Mouse (Mus musculus) intestine, embryonic 16.5 days (tissue): ENCODE data around the gene Hsd17b14. TPM values are rescaled to one million over a fixed set of nuclear protein-coding genes. Genes with fewer than 3 reads are reported as not detected.
A peak's percentile ranks its signal among the peaks of the same experiment; 100 is the strongest.
"Not testable (repeated sequence)": the region's sequence is repeated elsewhere in the genome, so short reads cannot be mapped to it uniquely, and the experiment has no call there.

Experiments
- ATAC-seq: fragments of 200-750 bp; cut with Nextera tagmentation; 2 replicates; pipeline ENCODE4 v1.8.0; 2017; ENCODE audit warnings: moderate TSS enrichment, moderate library complexity
- H3K27ac ChIP-seq: fragments of 300-500 bp; sonication (generic); 2 replicates; pipeline ENCODE4 v1.5.1; 2014; ENCODE audit warnings: mild to moderate bottlenecking, low read length
- H3K27me3 ChIP-seq: fragments of 300-500 bp; sonication (generic); replicated peaks from 2 replicates; pipeline ENCODE4 v1.6.1; 2014; ENCODE audit warnings: low read length, control low read depth, mixed read lengths; ENCODE audit not compliant: control insufficient read depth, insufficient read depth
- H3K36me3 ChIP-seq: fragments of 300-500 bp; sonication (generic); 2 replicates; pipeline ENCODE4 v1.6.1; 2014; ENCODE audit warnings: low read length, control low read depth; ENCODE audit not compliant: control insufficient read depth, insufficient read depth
- H3K4me1 ChIP-seq: fragments of 300-500 bp; sonication (generic); 2 replicates; pipeline ENCODE4 v1.6.1; 2014; ENCODE audit warnings: low read length, control low read depth, mixed read lengths; ENCODE audit not compliant: control insufficient read depth, insufficient read depth
- H3K4me2 ChIP-seq: fragments of 300-500 bp; sonication (generic); 2 replicates; pipeline ENCODE4 v1.6.1; 2014; ENCODE audit warnings: low read depth, low read length, control low read depth
- H3K4me3 ChIP-seq: fragments of 300-500 bp; sonication (generic); 2 replicates; pipeline ENCODE4 v1.5.1; 2014; ENCODE audit warnings: mild to moderate bottlenecking, low read length
- H3K9ac ChIP-seq: fragments of 300-500 bp; sonication (generic); 2 replicates; pipeline ENCODE4 v1.6.1; 2014; ENCODE audit warnings: low read depth, low read length
- H3K9me3 ChIP-seq: fragments of 300-500 bp; sonication (generic); 2 replicates; pipeline ENCODE4 v1.6.1; 2016; ENCODE audit warnings: low read length, control low read depth; ENCODE audit not compliant: control insufficient read depth
- WGBS: fragments of 180-500 bp; shearing (Covaris S2); extraction: QIAGEN DNeasy Blood & Tissue Kit; methylation state at CpG from one replicate; pipeline ENCODE4 v1.1.7; 2014; 5-methylcytosine and 5-hydroxymethylcytosine counted together
- polyA plus RNA-seq: library from polyadenylated mRNA; unstranded; fragments of >200 nt; fragmentation: Nextera tagmentation; extraction: Ambion mirVana; gene quantifications from 2 replicates; pipeline ENCODE4 v1.2.1, GENCODE M21; 2015

Hsd17b14 gene
- polyA plus RNA-seq, 1 experiment from 2014 or later: 3.3 TPM

DNA sequence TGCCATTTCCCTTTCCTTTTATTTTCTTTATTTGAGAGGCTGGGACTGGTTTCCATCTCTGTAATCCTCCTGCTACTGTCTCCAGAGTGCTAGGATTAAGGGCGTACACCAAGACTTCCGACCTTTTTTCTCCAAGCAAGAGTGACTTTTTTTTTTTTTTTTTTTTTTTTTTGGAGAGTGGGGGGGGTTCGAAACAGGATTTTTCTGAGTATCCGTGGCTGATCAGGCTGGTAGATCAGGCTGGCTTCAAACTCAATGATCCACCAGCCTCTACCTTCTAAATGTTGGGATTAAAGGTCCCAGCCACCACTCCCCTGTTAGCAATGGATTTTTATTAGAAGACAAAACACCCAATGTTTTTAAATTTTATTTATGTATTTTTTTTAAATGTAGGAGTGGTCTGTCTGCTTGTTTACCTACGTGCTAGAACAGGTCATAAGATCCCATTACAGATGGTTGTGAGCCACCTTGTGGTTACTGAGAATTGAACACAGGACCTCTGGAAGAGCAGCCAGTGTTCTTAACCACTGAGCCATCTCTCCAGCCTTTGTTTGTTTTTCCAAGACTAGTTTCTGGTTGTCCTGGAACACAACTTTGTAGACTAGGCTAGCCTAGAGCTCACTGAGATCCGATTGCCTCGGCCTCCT is 28.1 kb upstream of the Hsd17b14 start:
- Histone ChIP-seq H3K36me3 (no peaks in the 10 kb centered on the region), H3K9me3 (no peaks in the 10 kb centered on the region), H3K9ac (peak overlapping the region; percentile 97), H3K4me3 (peak overlapping the region; percentile 87), H3K27ac (peak overlapping the region; percentile 95), H3K4me1 (peaks cover 30% of the 10 kb centered on the region), H3K4me2 (peak overlapping the region; percentile 93), H3K27me3 (no peaks in the 10 kb centered on the region)
- 22% methylated on average over 7 of the region's 7 CpGs for WGBS
- peak; percentile 17; the same call in 1 of the 2 replicates for ATAC-seq

DNA sequence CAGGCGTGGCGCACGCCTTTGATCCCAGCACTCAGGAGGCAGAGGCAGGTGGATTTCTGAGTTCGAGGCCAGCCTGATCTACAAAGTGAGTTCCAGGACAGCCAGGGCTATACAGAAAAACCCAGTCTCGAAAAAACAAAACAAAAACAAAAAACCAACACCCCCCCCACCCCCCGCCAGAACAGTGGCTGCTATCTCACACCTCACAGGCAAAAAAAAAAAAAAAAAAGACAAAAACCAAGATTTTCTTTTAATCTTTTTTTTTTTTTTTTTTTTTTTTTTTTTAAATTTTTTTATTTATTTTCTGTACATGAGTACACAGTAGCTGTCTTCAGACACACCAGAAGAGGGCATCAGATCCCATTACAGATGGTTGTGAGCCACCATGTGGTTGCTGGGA is 27.5 kb upstream of the Hsd17b14 start:
- Histone ChIP-seq H3K27ac (0 out of 2 replicates have a peak overlapping the region, but pooled peaks have one; percentile 3), H3K4me1 (peaks cover 30% of the 10 kb centered on the region)
- H3K36me3 ChIP-seq, H3K9me3 ChIP-seq, H3K27me3 ChIP-seq, H3K4me3 ChIP-seq, ATAC-seq, H3K9ac ChIP-seq, H3K4me2 ChIP-seq: not testable (repeated sequence)
- 89% methylated on average over 6 of the region's 6 CpGs for WGBS

DNA sequence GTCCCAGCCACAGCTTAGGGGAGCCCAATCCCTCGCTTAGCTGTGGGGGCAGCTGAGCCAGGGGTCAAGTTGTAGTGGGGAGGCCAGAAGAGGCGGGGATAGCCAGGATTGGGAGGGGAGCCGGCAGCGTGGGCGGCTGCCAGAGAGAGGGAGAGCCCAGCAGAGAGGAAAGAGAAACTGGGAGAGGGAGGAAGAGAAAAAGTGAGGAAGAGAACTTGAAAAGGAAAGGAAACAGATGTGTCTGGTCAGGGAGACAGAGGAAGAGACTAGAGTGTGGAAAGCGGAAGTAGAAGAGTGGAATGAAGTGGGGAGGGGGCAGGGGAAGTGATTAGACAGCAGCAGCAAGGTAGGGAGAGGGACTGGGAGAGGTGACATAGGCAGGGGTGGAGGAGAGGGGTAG is 25.2 kb upstream of the Hsd17b14 start:
- Histone ChIP-seq H3K9ac (peak overlapping the region; percentile 55), H3K4me1 (peaks cover 21% of the 10 kb centered on the region), H3K27ac (no peak overlapping the region; the same call in 1 of the 2 replicates), H3K9me3 (no peaks in the 10 kb centered on the region), H3K4me2 (no peak overlapping the region; the same call in 1 of the 2 replicates), H3K4me3 (no peak overlapping the region), H3K36me3 (no peaks in the 10 kb centered on the region), H3K27me3 (no peaks in the 10 kb centered on the region)
- ATAC-seq: no peak
- WGBS: 21% methylated on average over 6 of the region's 6 CpGs

DNA sequence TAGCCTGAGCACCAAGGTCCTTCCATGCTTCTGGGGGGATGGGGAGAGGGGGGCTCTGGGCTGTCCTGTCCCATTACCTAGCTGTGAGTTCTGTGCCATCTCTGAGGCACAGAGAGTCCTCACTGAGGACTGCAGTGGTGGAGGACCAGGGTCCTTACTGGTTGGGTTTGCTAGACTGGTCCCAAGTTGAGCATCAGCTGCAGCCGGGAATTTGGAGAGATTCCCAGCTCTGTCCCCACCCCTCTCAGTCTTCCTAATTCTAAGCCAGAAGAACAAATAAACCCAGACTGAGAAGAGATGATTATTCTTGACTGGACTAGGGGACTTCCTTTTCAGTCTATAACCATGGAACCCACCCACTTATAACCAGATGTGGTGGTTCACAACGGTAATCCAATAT is 24.1 kb upstream of the Hsd17b14 start:
- Histone ChIP-seq H3K27me3 (no peaks in the 10 kb centered on the region), H3K4me1 (peaks cover 11% of the 10 kb centered on the region; the same call in 1 of the 2 replicates), H3K9me3 (no peaks in the 10 kb centered on the region), H3K27ac (no peak overlapping the region; the same call in 1 of the 2 replicates), H3K9ac (peak overlapping the region; percentile 29; the same call in 1 of the 2 replicates), H3K4me2 (no peak overlapping the region), H3K4me3 (no peak overlapping the region), H3K36me3 (no peaks in the 10 kb centered on the region)
- WGBS: 51% methylated on average over 2 of the region's 2 CpGs
- no peak for ATAC-seq

DNA sequence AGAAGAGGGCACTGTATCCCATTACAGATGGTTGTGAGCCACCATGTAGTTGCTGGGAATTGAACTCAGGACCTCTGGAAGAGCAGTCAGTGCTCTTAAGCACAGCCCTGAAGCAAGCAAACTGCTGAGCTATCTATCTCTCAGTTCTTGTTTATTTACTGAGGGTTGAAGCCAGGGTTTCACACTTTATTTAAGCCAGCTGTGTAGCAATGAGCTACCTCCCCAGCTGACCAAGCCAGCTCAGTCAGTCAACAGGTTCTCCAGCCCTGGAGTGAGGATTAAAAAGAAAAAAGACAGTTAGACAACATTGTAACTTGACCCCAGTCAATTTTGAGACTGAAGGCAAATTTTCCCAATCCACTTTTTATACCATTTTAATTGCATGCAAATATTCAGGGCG is 19.0 kb upstream of the Hsd17b14 start:
- no peak overlapping the region for H3K27ac ChIP-seq
- no peaks in the 10 kb centered on the region for H3K9me3 ChIP-seq
- WGBS: 81% methylated on average over 1 of the region's 1 CpGs

DNA sequence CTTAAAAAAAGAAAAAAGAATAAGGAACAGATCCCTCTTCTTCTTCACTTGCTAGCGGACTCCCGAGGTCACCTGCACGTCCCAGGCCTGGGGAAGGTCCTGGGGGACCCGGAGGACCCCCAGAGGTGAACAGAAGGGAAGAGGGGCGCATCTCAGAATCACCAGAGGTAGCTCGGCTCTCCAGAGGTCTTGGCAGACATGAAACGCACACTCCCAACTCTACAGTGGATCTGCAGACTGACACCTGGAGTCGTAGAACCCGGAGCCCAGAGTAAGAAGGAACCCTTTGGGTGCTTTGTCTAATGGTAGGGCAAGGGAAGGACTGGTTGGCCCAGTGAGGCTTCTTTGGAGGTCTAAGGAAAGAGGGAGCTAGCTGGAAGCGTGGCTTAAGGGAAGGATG is 17.1 kb upstream of the Hsd17b14 start:
- Histone ChIP-seq H3K4me1 (peaks cover 6% of the 10 kb centered on the region), H3K27me3 (no peaks in the 10 kb centered on the region), H3K4me3 (peak overlapping the region; percentile 60), H3K27ac (no peak overlapping the region), H3K4me2 (peak overlapping the region; percentile 83), H3K36me3 (no peaks in the 10 kb centered on the region), H3K9ac (peak overlapping the region; percentile 71), H3K9me3 (no peaks in the 10 kb centered on the region)
- ATAC-seq: no peak
- WGBS: 81% methylated on average over 10 of the region's 10 CpGs

More for the DNA sequence above, 19.0 kb upstream of the Hsd17b14 start:
- ATAC-seq: no peak
- H3K4me3 ChIP-seq: no peak overlapping the region
- H3K27me3 ChIP-seq: no peaks in the 10 kb centered on the region
- H3K4me1 ChIP-seq: peaks cover 6% of the 10 kb centered on the region
- no peak overlapping the region for H3K9ac ChIP-seq
- H3K4me2 ChIP-seq: no peak overlapping the region
- no peaks in the 10 kb centered on the region for H3K36me3 ChIP-seq

DNA sequence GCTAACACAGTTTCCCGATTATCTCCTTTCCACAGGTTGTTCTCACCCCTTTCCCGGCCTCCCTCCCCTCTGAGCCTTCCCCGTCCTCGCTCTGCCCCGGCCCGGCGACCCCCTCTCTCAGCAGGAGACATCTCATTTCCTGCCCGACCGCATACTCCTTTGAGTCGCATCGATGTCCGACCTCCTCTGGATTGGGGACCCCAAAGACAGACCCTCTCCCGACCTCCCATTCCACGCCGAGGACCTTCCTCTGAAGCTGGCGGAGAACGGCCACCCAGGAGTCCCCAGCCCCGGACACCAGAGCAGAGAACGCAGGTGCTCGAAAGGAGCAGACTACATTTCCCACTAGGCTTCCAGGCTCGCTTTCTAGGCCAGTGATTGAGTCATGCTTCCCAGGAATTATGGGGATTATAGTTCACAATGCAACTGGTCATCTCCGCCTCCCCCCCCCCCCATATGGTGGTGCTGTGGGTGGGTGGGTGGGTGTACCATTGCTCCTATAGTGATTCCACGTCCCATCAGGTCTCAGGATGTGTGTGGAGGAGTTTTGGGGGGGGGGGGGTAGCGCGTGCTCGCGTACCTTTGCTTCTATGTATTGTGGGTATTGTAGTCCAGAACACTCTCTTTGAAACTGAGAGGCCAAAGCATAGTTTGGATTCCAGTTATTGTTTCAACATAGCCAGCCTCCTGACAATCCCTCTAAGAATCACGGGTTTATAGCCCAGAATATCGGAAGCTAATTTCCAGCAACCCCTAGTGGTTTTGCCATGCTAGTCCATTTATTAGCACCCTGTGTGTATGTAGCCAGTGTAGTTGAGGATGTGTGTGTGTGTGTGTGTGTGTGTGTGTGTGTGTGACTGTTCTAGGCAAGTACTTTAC is 16.3 kb upstream of the Hsd17b14 start:
- peak overlapping the region; percentile 83 for H3K4me2 ChIP-seq
- H3K4me1 ChIP-seq: peaks cover 6% of the 10 kb centered on the region
- H3K9ac ChIP-seq: peak overlapping the region; percentile 71
- H3K4me3 ChIP-seq: peak overlapping the region; percentile 60
- no peaks in the 10 kb centered on the region for H3K9me3 ChIP-seq
- ATAC-seq: peak; percentile 87
- H3K27ac ChIP-seq: no peak overlapping the region
- 2% methylated on average over 28 of the region's 29 CpGs for WGBS
- H3K27me3 ChIP-seq: no peaks in the 10 kb centered on the region
- no peaks in the 10 kb centered on the region for H3K36me3 ChIP-seq

DNA sequence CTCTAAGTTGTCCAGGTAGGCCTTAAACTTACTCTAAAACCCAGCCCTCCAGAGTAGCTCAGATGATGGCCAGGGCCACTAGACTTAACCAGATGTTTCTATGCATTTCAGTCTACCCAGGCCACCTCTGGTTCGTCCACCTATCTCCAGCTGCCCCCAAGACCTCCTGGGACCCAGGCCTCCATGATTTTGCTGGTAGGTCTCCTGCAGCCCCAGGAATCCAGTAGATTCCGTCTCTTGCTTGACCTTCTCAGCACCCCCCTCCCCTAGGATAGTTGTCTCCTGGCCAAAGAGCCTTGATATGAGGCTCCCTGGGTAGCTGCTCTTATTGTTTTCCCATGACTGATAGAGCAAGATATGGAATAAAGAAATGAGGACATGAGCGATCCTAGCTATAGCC is 15.6 kb upstream of the Hsd17b14 start:
- H3K36me3 ChIP-seq: no peaks in the 10 kb centered on the region
- no peaks in the 10 kb centered on the region for H3K27me3 ChIP-seq
- H3K27ac ChIP-seq: no peak overlapping the region
- no peak overlapping the region for H3K9ac ChIP-seq
- no peaks in the 10 kb centered on the region for H3K9me3 ChIP-seq
- H3K4me2 ChIP-seq: no peak overlapping the region
- peaks cover 6% of the 10 kb centered on the region for H3K4me1 ChIP-seq
- WGBS: 91% methylated on average over 3 of the region's 3 CpGs
- no peak overlapping the region for H3K4me3 ChIP-seq
- ATAC-seq: peak; percentile 13; the same call in 1 of the 2 replicates

DNA sequence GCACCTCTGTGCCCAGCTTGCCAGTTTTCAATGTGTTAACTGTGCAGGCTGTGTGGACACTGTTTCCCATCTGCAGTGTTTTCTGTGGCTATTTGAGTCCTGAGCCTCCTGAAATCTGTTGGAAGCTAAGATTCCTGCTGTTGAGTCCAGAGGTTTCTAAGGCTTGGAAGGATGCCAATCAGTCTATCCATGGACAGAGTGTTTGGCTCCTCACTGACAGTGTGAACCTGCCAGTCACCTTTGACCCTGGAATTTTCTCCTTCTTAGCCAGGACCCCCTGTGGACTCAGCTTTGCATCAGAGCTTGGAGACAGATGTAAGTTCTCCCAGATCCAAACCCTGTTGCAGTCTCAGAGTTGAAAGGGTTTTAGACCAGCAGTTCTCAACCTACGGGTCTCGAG is 14.5 kb upstream of the Hsd17b14 start:
- Histone ChIP-seq H3K4me1 (peaks cover 6% of the 10 kb centered on the region), H3K36me3 (no peaks in the 10 kb centered on the region), H3K27ac (no peak overlapping the region), H3K4me2 (no peak overlapping the region), H3K27me3 (no peaks in the 10 kb centered on the region), H3K9ac (no peak overlapping the region), H3K4me3 (no peak overlapping the region), H3K9me3 (no peaks in the 10 kb centered on the region)
- WGBS: 74% methylated on average over 2 of the region's 2 CpGs
- ATAC-seq: no peak
